Mouse (Mus musculus): Measurements from ENCODE around the gene Glis2. TPM values are rescaled to one million over a fixed set of nuclear protein-coding genes. Genes with fewer than 3 reads are reported as not detected.

Gene Glis2
- 12.3 and 14.4 TPM in 2 replicates for polyA plus RNA-seq (2015; fragmentation: Nextera tagmentation; extraction: Ambion mirVana)

DNA sequence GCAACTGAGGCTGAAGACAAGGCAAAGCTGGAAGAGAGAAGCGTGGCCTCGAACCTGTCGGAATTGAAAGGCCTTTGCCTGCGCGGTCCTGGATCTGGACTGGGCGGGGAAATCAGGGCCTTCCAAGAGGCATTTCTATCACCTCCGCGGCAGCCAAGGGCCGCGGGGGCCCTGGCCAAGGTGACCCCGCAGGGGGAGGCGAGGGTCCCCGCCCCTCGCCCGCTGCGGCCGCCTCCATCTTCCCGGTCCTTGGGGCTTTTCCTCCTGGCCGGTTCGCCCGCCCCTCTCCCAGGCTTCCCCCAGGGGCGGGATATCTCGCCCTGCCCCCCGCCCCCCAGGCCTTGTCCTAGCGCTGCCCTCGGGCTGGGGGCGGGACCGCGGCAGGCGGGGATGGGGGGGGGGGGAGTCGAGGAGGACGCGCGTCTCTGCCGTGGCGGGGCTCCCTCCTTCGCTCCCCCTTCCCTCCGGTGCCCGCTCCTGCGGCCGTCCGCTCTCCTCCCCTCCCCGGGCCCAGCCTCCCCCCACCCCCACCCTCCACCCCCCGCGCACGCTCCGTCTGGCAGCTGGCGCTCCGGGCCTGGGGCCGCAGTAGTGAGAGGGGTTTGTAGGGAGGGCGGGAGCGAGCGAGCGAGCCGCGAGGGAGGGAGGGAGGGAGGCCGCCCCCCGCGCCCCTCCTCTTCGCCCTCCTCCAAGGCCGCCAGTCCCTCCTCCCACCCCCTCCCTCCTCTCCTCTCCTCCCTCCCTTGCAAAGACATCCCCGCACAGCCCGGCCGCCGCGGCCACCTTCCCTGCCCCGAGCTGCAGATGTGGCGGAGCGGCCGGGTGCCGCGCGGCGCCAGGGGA, at the start of gene Glis2:
TSS of gene Glis2 (plus strand) at position 743 of the 843 bp plus-strand sequence.

GRCm38 (mm10) chr16:4559715-4560144, 34.8 kb upstream of the Glis2 start, which contains the start of gene Tfap4:
Tfap4 (minus strand) TSS chr16:4559854.

GRCm38 (mm10) chr16:4624481-4625110, 30.1 kb downstream of the Glis2 start, which contains the start of gene Pam16:
Pam16 (minus strand) TSS chr16:4624988.

GRCm38 (mm10) chr16:4639831-4640237, 45.3 kb downstream of the Glis2 start, which contains the start of the genes Vasn and Dnaja3:
Vasn (plus strand) TSS chr16:4639941.
Dnaja3 (plus strand) TSS chr16:4639989.

Other genes with a start within 250 kb of the Glis2 start
- gene Adcy9, start 174.2 kb upstream of the Glis2 start, polyA plus RNA-seq (2015; fragmentation: Nextera tagmentation; extraction: Ambion mirVana): 2.8 TPM in 2 replicates
- gene Srl, start 52.9 kb upstream of the Glis2 start, polyA plus RNA-seq (2015; fragmentation: Nextera tagmentation; extraction: Ambion mirVana): 432 and 507 TPM in 2 replicates
- 7.8 and 8.1 TPM in 2 replicates for gene Tfap4, start 34.9 kb upstream of the Glis2 start, polyA plus RNA-seq (2015; fragmentation: Nextera tagmentation; extraction: Ambion mirVana)
- 110 and 139 TPM in 2 replicates for gene Pam16, start 30.3 kb downstream of the Glis2 start, polyA plus RNA-seq (2015; fragmentation: Nextera tagmentation; extraction: Ambion mirVana)
- gene Vasn, start 45.2 kb downstream of the Glis2 start, polyA plus RNA-seq (2015; fragmentation: Nextera tagmentation; extraction: Ambion mirVana): 5.5 and 7.0 TPM in 2 replicates
- gene Dnaja3, start 45.3 kb downstream of the Glis2 start, polyA plus RNA-seq (2015; fragmentation: Nextera tagmentation; extraction: Ambion mirVana): 92.8 and 95.1 TPM in 2 replicates
- 6.4 and 9.4 TPM in 2 replicates for gene Coro7, start 85.1 kb downstream of the Glis2 start, polyA plus RNA-seq (2015; fragmentation: Nextera tagmentation; extraction: Ambion mirVana)
- gene Nmral1, start 124.6 kb downstream of the Glis2 start, polyA plus RNA-seq (2015; fragmentation: Nextera tagmentation; extraction: Ambion mirVana): 9.6 and 11.7 TPM in 2 replicates
- 58.7 and 65.2 TPM in 2 replicates for gene Hmox2, start 131.6 kb downstream of the Glis2 start, polyA plus RNA-seq (2015; fragmentation: Nextera tagmentation; extraction: Ambion mirVana)
- gene Cdip1, start 195.6 kb downstream of the Glis2 start, polyA plus RNA-seq (2015; fragmentation: Nextera tagmentation; extraction: Ambion mirVana): 121 and 134 TPM in 2 replicates
- 0.12 and 0.14 TPM in 2 replicates for gene 4930562C15Rik, start 240.7 kb downstream of the Glis2 start, polyA plus RNA-seq (2015; fragmentation: Nextera tagmentation; extraction: Ambion mirVana)

Measured in skeletal muscle tissue, postnatal 0 days (tissue).